Mouse (Mus musculus): Measurements from ENCODE around the gene Ppm1l. TPM values are rescaled to one million over a fixed set of nuclear protein-coding genes. Genes with fewer than 3 reads are reported as not detected.

Gene Ppm1l
- total RNA-seq (2015) (2.2 TPM in 2 replicates), total RNA-seq (2017) (1.5 and 2.0 TPM in 2 replicates)

GRCm38 (mm10) chr3:69316391-69317195 is at the start of gene Ppm1l:
Ppm1l (plus strand) TSS chr3:69316861.
- peak; percentile 63 for ATAC-seq (replicated peaks; ENCODE audit: poor library complexity)

GRCm38 (mm10) chr3:69271812-69272211 is 44.8 kb upstream of the Ppm1l start:
- no peak for ATAC-seq (replicated peaks; ENCODE audit: poor library complexity)

DNA sequence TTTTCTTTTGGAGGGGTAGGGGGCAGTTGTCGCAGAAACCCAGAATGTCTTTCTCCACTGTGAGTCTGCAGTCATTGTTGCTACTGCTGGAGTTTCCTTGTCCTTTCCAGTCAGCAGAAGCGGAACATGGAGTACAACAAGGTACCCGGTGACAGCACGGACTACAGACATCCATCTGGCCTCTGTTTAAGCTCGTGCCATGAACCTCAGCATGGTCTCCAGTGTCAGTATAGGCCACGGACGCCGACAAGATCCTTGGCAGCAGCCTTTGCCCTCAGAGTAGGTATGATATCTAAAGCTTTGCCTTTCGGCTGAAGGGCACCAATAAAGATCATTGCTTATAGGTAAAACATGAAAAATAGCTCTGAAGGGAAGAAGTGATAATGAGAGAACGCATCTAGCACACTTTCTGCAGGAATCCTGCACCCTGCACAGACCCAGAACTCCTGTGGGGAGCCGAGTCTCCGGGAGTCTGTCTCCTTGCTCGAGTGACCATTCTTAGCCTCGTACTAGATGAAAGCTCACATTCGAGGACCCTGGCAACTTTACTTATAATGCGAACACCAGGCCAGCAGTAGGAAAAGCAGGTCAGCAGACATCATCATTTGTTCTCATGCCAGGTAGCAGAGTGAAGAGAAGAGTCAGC is 42.5 kb upstream of the Ppm1l start:
- no peak for ATAC-seq (replicated peaks; ENCODE audit: poor library complexity)

DNA sequence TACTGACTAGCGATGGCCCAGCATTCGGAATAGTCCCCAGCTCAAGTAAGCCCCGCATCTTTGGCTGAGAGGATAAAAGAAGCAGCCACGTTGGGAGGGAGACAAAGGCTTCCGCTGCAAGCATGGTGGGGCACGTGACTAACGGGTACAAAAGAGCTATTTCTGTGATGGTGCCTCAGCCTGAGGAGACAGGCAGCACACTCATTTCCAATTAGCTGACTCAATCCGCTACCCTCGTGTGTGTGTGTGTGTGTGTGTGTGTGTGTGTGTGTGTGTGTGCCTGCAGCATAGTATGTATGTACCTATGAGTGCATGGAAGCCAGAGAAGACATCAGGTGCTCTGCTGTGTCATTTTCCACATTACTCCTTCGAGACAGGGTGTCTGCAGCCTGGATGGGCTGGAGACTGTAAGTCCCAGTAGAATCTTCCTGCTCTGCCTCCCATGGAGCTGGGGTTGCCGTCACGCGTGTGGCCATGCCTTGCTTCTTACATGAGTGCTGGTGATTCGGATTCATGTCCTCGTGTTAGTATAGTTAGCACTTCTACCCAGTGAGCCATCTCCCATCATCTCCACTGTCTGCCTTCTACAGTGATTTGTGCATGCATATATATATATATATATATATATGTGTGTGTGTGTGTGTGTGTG is 41.9 kb upstream of the Ppm1l start:
- no peak for ATAC-seq (replicated peaks; ENCODE audit: poor library complexity)

- ATAC-seq (replicated peaks; ENCODE audit: poor library complexity), result peak; percentile 55; the same call in 1 of the 2 replicates
These were observed 38.0 kb upstream of the Ppm1l start for GRCm38 (mm10) chr3:69278648-69279047.

GRCm38 (mm10) chr3:69282406-69282805 is 34.3 kb upstream of the Ppm1l start:
- ATAC-seq (replicated peaks; ENCODE audit: poor library complexity), result no peak

DNA sequence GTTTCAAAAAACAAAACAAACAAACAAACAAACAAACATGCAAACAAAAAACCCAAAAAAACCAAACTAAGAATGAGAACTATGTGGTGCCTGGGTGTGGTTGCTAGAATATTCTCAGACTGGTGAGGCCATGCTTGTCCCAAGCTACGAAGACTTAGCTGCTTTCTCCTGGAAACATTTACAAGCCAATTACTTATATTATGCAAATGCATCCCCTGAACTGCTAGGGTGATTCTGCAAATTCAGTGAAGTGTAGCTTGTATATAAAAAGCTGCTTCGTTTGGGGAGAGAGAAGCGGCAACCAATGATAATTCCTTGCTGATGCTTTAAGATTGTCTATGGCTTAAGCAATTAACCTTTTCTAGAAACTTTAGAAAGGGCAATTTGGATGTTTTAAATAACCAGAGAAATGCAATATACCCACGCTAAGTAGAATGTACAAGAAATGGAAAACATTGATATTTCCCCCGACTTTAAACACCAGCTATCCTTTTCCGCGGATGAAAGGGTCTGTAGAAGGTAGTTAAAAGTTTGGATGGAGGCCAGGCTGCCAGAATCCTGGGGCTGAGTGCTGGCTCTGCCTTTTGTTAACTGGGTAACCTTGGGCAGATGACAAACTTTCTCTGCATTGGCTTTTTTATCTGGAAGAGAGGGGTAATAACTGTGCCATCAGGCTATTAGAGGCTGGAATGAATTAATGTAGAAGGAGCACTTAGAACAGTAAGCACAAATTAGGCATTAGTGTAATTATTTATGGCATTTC is 33.4 kb upstream of the Ppm1l start:
- ATAC-seq (replicated peaks; ENCODE audit: poor library complexity), result no peak

DNA sequence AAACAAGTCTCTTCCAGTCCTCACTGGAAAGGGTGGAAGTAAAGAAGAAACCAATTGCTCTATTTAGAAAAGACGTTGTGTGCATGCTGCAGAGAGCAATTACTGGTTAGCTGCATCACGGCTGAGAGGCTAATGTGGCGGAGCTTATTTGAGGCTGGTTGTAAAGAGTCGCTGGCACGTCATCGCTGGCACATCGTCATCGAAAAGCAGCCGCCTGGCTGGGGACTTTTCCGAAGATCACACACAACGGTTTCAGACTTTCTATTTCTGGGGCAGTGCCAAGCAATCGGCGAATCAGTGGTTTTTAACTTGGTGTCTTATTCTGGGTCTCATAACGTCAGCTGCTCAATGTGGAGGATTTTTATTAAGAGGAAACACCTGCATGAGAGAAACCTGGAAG is 26.8 kb upstream of the Ppm1l start:
- 0 out of 2 replicates have a peak, but pooled peaks have one; percentile 23 for ATAC-seq (replicated peaks; ENCODE audit: poor library complexity)

- no peak for ATAC-seq (replicated peaks; ENCODE audit: poor library complexity)
These were observed 26.4 kb upstream of the Ppm1l start for GRCm38 (mm10) chr3:69290294-69290693.

GRCm38 (mm10) chr3:69290844-69291243 is 25.8 kb upstream of the Ppm1l start:
- ATAC-seq (replicated peaks; ENCODE audit: poor library complexity), result no peak

- ATAC-seq (replicated peaks; ENCODE audit: poor library complexity), result no peak
These were observed 24.0 kb upstream of the Ppm1l start for GRCm38 (mm10) chr3:69292628-69293027.

GRCm38 (mm10) chr3:69296270-69296669 is 20.4 kb upstream of the Ppm1l start:
- no peak for ATAC-seq (replicated peaks; ENCODE audit: poor library complexity)

DNA sequence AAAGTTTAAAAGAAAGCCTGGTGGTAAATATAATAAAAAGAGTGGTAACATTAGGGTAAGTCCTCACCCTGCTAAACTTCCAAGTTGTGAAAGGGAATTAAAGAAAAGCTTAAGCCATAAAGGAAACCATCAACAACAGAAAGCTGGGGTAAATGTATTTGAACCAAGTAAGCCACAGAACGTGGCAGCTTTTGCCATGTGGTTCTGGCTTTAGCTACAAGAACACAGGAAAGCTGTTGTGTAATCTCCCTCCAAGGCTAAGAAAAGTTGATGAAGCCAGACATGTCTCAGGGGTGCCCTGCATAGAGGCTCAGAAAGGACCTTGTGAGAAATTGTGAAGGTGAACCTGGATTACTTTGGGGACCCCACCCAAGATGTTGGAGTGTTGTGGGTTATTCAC is 16.5 kb upstream of the Ppm1l start:
- no peak for ATAC-seq (replicated peaks; ENCODE audit: poor library complexity)

DNA sequence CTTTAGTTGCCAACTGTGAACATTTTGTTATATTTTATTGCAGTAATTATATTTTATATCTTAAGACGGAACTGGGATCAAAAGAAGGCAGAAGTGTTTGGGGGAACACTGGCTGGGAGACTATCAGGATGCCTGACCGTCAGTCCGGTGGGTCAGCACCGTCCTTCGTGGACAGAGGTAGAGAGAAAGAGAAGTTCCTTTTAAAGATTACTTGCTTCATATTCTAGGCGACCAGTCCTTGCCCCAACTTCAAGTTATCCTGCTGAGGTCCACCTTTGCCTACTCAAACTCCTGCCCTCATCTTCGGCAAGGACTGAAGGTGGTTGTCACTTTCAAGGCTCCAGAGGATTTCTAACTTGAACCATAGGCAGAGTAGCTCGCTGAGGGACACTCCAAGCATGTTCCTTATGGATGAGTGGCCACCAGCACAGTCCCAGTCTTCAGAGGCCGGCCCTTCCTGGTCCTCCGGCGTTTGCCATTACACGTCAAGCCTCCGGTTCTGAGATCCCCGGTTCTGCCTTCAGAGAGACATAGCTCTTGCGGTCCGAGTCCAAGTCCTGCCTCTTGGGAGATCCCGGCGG is 761 bp upstream of the Ppm1l start:
- no peak for ATAC-seq (replicated peaks; ENCODE audit: poor library complexity)

GRCm38 (mm10) chr3:69317251-69318125 is 827 bp downstream of the Ppm1l start:
- ATAC-seq (replicated peaks; ENCODE audit: poor library complexity), result no peak

GRCm38 (mm10) chr3:69318131-69318951 is 1.7 kb downstream of the Ppm1l start:
- peak; percentile 10 for ATAC-seq (replicated peaks; ENCODE audit: poor library complexity)

- peak; percentile 40 for ATAC-seq (replicated peaks; ENCODE audit: poor library complexity)
These were observed 2.5 kb downstream of the Ppm1l start for GRCm38 (mm10) chr3:69319061-69319720.

- peak; percentile 83 for ATAC-seq (replicated peaks; ENCODE audit: poor library complexity)
These were observed 7.3 kb downstream of the Ppm1l start for GRCm38 (mm10) chr3:69323982-69324381.
